Mouse (Mus musculus): ENCODE measurements around the gene 1700029I15Rik.

DNA sequence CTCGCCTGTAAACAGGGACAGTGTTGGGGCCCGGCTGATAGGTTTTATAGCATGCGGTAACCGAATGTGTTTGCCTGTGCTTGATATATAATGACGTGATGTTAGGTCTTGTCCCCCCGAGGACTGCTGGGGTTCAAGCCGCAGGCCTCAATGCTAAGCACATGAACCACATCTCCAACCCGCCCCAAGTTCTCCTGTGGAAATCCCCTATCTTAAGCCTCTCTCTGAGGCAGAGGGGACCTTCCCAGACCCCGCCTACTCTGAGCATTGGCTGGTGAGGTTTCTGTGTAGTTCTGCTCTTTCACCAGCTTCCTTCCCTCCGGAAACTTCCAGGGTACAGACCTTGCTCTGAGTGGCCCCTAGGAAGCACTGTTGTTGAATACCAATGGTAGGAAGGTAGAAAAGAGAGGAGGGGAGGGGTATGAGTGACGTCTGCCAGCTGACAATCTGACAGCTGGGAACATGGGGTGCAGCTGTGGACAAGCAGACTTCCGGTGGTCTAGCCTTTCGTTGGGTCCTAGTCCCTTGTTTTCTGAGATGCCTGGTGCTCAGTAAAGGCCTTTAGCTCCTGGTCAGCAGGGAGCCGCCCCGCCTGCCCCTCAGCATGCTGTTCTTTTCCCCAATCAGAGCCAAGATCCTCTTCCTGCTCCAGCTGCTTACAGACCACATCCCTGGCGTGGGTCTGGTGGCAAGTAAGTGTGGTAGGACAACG lies 2.4 kb upstream of the 1700029I15Rik start:
- TF ChIP-seq HCFC1 (IDR thresholded peaks at IDR 0.05; ENCODE audit: borderline replicate concordance, insufficient read depth, low read length) (no peak), ZNF384 (IDR thresholded peaks at IDR 0.05; ENCODE audit: low read depth, low read length) (no peak)
